Mouse (Mus musculus): ENCODE results near the gene Nxpe4.
"Not testable (repeated sequence)": the region's sequence is repeated elsewhere in the genome, so short reads cannot be mapped to it uniquely, and the experiment has no call there.

Gene Nxpe4

GRCm38 (mm10) chr9:48161505-48162192, at the start of gene Nxpe4:
Gene Nxpe4, plus strand, starts transcription at chr9:48162023.
- DNase-seq (ENCODE audit: extremely low spot score) = peak; percentile 85

- DNase-seq (ENCODE audit: extremely low spot score) = no peak
Measured at GRCm38 (mm10) chr9:48126815-48127214, 35.0 kb upstream of the Nxpe4 start.

GRCm38 (mm10) chr9:48137507-48137906, 24.3 kb upstream of the Nxpe4 start:
- DNase-seq (ENCODE audit: extremely low spot score) = peak; percentile 27

- DNase-seq (ENCODE audit: extremely low spot score) = peak; percentile 25
Measured at GRCm38 (mm10) chr9:48140485-48141411, 21.1 kb upstream of the Nxpe4 start.

GRCm38 (mm10) chr9:48142646-48143045, 19.2 kb upstream of the Nxpe4 start:
- no peak for DNase-seq (ENCODE audit: extremely low spot score)

GRCm38 (mm10) chr9:48146761-48147160, 15.1 kb upstream of the Nxpe4 start:
- no peak for DNase-seq (ENCODE audit: extremely low spot score)

GRCm38 (mm10) chr9:48166531-48166930, 4.7 kb downstream of the Nxpe4 start:
- not testable (repeated sequence) for DNase-seq (ENCODE audit: extremely low spot score)

GRCm38 (mm10) chr9:48176764-48177163, 14.9 kb downstream of the Nxpe4 start:
- DNase-seq (ENCODE audit: extremely low spot score) = no peak

- no peak for DNase-seq (ENCODE audit: extremely low spot score)
Measured at GRCm38 (mm10) chr9:48181300-48181699, 19.5 kb downstream of the Nxpe4 start.

- DNase-seq (ENCODE audit: extremely low spot score) = no peak
Measured at GRCm38 (mm10) chr9:48182718-48183414, 21.0 kb downstream of the Nxpe4 start.

- DNase-seq (ENCODE audit: extremely low spot score) = no peak
Measured at GRCm38 (mm10) chr9:48184319-48184718, 22.5 kb downstream of the Nxpe4 start.

- no peak for DNase-seq (ENCODE audit: extremely low spot score)
Measured at GRCm38 (mm10) chr9:48188854-48189253, 27.0 kb downstream of the Nxpe4 start.

- no peak for DNase-seq (ENCODE audit: extremely low spot score)
Measured at GRCm38 (mm10) chr9:48197458-48197884, 35.6 kb downstream of the Nxpe4 start.

- no peak for DNase-seq (ENCODE audit: extremely low spot score)
Measured at GRCm38 (mm10) chr9:48210970-48211369, 49.1 kb downstream of the Nxpe4 start.

- no peak for DNase-seq (ENCODE audit: extremely low spot score)
Measured at GRCm38 (mm10) chr9:48211912-48212311, 50.1 kb downstream of the Nxpe4 start.

- DNase-seq (ENCODE audit: extremely low spot score) = no peak
Measured at GRCm38 (mm10) chr9:48214751-48215150, 52.9 kb downstream of the Nxpe4 start.

GRCm38 (mm10) chr9:48216091-48217001, 54.5 kb downstream of the Nxpe4 start:
- no peak for DNase-seq (ENCODE audit: extremely low spot score)

- DNase-seq (ENCODE audit: extremely low spot score) = no peak
Measured at GRCm38 (mm10) chr9:48230706-48231105, 68.9 kb downstream of the Nxpe4 start.

GRCm38 (mm10) chr9:48236455-48236854, 74.6 kb downstream of the Nxpe4 start:
- DNase-seq (ENCODE audit: extremely low spot score) = no peak

- peak; percentile 24 for DNase-seq (ENCODE audit: extremely low spot score)
Measured at GRCm38 (mm10) chr9:48238153-48238755, 76.4 kb downstream of the Nxpe4 start.

- no peak for DNase-seq (ENCODE audit: extremely low spot score)
Measured at GRCm38 (mm10) chr9:48239461-48239860, 77.6 kb downstream of the Nxpe4 start.
